Mouse (Mus musculus) lung, postnatal 25 days (tissue): Measurements from ENCODE around the gene Bcam.
"Not testable (repeated sequence)": the region's sequence is repeated elsewhere in the genome, so short reads cannot be mapped to it uniquely, and the experiment has no call there.

Experiments used
- DNase-seq: peaks from one replicate; pipeline ENCODE4 v3.0.0; 2022; ENCODE audit warnings: low spot score

Bcam gene

DNA sequence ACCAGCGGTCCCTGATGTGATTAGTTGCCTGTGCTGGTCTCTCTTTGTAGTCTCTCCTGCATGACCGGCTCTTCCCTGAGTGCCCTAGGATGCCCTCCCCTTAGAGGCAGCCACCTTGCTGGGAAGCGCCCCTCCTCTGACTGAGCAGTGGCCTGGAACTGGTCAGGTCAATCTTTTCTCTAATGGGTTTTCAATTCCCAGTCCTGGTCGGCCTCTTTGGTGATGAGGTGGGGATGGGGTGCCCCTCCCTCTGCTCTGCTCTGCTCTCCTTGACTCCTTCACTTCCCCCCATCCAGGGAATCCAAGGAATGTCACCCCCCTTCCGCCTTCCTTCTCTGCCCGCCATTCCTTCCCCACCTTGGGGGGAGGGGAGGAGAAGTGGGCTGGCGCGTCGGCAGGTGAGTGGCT is at the start of gene Bcam:
Gene Bcam, minus strand, starts transcription at position 33 of the 408 bp plus-strand sequence.
- peak; percentile 76 for DNase-seq

DNA sequence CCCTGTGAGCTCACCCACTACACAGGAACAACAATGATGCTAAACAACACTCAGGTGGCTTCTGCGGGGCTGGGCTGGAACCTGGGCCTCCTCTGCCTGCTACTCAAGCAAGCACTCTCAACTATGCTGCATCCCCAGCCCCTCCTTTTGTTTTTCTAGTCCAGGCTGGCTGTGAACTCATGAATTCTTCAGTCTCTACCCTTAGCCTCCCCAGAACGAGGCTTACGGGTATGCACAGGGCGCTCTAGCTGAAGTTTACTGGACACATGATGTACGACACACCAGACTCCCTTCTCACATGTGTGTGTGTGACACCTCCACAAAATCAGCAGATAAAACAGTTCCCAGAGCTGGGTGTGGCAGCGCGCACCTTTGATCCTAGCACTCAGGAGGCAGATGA is 48.1 kb upstream of the Bcam start:
- no peak for DNase-seq

DNA sequence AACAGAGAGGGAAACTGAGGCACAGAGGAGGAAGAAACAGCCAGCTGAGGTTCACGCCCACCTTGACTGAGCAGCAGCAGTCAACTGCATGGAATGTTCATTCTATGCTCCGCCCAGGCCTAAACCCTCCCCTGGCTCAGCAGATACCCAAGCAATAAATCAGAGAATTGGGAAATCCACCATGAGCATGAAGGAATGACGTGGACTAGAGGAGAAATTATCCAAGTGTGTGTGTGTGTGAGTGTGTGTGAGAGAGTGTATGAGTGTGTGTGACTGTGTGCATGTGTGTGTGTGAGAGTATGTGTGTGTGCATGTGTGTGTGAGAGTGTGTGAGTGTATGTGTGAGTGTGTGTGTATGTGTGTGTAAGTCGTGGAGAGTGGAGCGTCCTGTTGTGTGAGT is 47.6 kb upstream of the Bcam start:
- peak; percentile 70 for DNase-seq

DNA sequence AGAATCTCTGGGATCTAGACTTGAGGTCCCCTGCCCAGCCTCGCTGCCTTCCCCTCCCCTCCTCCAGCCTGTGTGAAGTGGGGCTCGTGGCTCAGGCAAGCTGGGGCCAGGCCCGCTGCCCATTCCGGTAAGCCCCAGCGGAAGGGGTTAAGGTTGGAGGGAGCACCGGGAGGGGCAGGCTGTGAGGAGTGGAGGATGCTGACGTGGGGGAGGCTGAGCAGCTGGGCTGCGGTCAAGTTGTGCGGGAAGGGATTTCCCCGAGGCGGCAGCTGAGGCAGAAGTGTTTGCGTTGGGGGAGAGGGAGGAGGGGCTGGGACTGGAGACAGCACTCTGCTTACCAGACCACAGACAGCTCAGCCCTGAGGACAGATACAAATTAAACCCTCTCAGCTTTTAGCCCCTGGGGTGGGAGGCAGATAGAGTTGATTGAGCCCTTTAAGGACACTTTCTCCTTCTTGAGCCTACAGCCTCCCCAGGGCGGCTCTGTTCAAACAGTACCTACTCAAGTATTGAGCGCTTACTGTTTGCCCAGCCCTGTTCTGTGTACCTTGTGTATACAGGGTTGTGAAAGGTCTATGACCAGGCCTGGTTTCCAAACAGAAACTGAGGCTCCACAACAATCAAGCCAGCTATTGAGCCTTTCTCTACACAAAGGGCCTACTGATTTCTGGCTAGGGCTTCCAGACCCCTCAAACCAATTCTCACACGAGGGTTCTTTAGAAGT is 46.7 kb upstream of the Bcam start:
- peak; percentile 93 for DNase-seq

DNA sequence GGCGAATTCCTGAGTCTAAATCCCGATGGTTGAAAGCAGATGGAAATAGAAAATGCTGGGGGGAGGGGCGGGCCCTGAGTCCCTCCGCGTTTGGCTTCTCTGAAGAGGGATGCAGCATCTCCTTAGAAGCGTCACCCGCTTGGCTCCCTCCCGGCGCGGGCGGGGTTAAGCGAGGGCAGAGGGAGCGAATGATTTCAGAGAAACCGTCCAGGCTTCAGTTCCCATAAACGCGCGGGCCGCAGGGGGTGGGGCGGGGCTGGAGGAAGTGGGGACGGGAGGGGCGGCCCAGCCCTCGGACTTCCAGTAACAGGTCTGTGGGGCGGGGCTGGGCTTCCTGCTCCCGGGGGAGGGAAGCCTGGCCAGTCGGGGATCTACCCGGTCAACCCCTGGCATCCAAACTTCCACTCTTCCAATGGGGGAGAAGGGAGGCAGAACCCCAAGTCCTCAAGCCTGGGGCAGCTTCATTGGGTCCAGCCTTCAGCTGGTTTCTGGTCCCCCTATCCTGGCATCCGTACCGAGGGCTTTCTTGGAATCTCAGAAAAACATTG is 45.5 kb upstream of the Bcam start:
- DNase-seq = peak; percentile 92

DNA sequence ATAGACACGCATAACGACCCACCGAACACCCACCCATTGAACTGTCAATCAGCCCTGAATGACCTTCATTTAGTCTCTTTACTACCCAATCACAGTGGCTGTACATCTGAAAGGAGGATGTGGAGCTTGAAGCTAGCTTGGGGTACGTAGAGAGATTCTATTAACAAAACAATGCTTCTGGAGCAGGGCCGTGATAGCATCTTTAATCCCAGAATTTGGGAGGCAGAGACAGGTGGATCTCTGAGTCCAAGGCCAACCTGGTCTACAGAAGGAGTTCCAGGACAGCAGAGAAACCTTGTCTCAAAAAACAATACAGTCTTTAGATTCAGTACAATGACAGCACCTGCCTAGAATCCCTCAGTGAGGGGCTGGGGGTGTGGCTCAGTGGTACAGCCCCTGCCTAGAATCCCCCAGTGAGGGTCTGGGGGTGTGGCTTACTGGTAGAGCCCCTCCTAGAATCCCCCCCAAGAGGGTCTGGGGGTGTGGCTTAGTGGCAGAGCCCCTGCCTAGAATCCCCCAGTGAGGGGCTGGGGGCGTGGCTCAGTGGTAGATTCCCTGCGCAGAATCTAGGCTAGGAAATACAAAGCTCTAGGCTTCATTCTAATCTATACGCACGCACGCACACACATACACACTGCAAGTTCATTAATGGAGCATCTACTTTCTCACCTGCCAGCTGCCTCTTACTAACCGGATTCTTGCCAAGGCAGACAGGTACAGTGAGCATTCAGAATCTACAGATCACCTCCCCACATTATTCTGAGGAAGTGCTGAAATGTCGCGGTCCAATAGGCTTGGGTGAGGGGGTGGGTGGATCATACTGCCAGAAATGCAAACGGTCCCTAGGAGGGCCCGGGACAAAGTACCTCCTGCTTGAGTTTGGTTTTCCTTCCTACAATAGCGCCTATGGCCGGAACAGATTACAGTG is 44.7 kb upstream of the Bcam start:
- no peak for DNase-seq

DNA sequence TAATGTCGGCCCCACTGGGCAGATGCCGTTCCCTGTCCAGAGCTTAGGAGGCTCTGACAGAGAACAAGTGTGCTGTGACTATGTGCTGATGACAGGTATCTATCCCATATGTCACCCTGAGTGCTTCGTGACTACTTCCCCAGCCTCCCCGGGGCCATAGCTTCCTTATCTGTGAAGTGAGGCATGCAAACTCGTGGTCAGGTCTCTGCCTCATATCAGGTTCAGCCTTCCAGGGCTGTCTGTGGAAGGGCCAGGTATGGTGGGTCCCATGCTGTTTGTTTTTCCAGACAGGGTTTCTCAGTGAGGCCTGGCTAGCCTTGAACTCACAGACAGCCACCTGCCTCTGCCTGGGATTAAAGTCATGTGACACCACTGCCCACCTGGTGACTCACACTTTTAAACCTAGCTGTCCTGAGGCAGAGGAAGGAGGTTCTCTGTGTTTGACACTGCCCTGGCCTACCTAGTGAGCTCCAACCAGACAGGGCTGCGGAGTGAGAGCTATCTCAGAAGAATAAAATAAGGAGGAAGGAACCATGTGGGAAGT is 42.8 kb upstream of the Bcam start:
- no peak for DNase-seq

DNA sequence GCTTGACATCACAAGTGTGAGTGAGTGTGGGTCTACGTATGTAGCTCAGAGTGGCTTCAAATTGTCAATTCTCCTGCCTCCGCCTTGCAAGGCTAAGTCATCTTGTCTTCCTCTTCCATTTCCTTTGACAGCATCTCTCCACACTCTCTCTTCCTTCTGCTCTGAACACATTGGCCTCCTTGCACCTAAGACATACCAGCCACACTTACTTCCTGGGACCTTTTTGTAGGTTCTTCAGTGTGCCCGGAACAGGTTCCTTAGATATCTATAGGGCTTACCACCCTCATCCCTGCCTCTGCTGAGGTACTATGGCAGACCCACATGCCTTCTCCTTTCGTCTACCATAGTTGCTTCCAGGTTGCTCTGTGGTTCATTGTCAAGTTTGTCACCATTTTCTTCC is 42.3 kb upstream of the Bcam start:
- DNase-seq = no peak

DNA sequence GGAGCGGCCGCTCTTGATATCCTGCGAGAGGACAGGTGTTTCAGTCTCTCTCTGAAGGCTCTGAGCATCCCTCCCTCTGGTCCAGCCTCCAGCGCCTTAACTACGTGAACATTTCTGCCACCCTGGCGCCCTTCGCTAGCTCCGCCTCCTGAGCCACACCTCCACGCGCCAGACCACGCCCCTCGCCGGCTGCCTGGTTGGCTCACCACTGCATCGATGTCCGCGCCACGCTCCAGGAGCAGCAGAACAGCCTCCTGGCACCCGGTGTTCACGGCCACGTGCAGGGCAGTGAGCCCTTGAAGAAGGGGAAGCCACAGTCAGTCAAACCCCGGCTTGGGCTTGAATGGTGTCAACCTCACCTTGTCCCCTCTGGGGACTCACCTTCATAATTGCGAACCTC is 40.3 kb upstream of the Bcam start:
- DNase-seq = no peak

DNA sequence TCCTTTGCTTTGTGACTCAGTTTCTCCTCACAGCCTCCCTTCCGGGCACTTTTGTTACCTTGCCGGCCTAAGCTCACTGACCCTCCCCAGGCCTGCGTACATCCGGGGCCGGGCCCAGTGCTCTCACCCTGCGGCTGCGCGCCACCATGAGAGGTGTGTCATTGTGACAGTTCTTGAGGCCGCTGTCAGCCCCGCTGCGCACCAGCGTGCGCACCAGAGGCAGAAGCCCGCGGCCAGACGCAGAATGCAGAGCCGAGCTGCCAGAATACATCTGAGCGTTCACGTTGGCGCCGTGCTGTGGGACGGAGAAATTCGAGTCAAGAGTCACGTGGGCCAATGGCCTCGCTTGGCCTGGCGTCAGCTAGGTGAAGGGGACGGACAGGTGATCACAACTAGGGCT is 38.6 kb upstream of the Bcam start:
- DNase-seq = no peak

DNA sequence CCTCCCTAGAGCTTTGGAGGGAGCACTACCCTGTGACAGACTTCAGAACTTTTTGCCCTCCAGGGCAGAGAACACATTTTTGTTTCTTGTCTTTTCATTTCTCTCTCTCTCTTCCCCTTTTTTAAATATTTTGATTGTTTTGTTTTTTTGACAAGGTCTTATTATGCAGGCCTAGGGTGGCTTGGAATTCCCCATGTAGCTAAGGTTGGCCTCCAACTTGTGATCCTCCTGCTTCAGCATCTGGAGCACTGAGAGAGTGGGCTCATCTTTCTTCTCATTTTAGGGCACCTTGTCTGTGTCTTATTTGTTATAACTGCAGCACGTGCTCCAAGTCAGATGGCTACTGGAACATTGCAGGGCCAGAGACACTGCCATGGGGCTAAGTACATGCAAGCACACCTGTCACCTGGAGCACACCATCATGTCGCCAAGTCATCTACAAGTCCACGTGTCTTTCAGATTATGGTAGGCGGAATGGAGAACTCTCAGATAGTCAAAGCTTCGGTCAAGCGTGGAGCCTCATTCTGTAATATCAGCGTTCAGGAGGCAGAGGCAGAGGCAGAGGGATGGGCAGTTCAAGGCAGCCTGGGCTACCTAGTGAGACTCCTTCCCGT is 35.6 kb upstream of the Bcam start:
- no peak for DNase-seq

DNA sequence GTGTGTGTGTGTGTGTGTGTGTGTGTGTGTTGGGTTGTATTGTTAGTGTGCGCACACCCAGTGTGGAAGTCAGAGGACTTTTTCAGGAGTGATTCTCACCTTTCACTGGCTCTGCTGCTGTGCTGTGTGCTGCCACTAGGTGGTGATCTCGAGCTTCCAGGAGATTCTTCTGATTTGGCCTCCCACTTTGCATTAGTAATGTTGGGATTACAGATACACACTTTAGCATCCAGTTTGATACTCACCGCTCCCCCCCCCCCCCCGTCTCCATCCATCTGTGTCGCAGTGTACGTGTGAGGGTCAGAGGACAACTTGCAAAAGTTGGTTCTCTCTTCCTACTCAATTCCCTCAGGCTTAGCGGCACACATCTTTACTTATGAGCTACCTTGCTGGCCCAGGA is 32.2 kb upstream of the Bcam start:
- peak; percentile 79 for DNase-seq

DNA sequence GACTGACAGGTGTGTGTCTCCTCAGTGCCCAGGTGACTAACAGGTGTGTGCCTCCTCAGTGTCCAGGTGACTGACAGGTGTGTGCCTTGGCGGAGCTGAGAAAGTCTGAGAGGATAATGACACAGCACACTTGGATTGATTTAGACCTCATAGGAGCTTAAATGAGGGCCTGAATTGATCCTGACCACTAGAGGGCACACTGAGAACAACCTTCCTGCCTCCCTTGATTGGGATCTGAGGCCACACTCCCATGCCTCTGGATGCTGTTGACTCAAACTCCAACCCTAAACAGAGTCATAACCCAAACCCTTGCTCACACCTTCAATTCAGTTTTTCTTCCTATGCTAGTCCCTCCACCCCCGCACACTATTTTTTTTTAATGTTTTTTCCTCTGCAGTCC is 29.9 kb upstream of the Bcam start:
- peak; percentile 79 for DNase-seq

DNA sequence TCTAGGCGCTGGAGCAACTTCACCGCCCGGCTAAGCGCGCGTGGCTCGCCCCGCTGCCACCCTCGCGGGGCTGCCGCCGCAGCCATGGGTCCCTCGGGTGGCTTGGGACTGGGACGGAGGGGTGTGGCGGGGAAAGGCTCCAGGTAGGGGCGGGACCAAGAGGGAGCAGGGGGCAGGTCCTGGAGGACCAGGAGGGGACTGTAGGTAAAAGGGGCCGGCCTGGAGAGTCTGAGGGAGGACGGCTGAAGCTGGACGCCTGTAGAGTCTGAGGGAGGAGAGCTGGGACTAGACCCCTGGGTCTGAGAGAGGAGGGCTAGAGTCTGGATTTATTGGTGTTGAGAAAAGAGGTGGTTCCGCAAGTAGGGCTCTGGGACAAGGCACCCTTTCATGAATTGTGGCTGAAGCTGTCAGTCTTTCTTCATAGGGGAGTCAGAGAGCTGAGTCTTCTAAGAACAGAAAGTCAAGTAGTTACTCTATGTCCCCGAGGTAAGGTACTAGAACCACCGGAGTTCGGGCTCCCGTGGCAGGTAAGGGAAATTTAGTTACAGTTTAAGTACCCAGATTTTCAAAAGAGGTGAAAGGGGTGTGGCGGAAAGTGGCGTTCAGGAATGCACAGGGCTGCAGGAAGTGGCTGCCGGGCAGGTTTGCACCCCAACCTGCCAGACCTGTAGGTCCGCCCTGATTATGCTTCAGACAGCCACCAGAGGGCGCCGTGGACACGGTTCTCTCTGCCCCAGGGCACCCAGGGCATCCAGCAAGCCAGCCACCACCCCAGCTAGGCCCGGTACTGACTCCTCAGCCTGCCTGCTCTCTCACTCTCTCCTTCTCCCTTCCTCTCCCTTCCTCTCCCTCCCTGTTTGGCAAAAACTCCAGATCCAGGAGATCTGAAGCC is 26.1 kb upstream of the Bcam start, which contains the start of gene Cblc:
Gene Cblc, minus strand, starts transcription at position 113 of the 892 bp plus-strand sequence.
- peak; percentile 94 for DNase-seq

DNA sequence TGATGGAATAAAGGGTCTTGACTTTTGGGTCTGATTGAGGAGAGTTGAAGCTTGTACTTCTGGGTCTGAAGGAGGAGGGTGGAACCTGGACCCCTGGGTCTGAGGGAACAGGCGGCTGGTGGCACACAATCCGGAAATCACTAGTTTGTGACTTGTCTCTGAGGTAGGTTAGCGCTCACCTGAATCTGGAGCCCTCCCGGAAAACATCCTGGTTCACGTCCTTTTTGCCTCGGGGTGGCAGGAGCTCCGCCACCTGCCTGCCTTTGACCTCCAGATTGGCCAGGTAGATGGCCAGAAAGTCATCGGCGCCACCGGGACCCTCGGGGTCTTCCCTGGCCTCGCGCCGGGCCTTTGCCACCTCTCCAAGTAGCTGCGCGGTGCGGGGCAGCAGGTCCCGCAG is 25.4 kb upstream of the Bcam start:
- DNase-seq = no peak

DNA sequence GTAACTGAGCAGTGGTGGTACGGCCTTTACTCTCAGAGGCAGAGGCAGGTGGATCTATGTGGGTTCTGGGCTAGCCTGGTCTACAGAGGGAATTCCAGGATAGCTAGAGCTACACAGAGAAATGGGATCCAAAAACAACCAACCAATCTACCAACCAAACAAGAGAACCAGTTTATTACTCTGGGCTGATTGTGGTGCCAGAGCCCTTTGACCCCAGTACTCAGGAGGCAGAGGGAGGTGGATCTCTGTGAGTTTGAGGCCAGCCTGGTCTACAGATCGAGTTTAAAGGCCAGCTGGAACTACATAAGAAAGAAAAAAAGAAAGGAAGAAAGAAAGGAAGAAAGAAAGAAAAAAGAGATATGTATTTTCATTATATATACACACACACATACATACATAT is 24.4 kb upstream of the Bcam start:
- no peak for DNase-seq

DNA sequence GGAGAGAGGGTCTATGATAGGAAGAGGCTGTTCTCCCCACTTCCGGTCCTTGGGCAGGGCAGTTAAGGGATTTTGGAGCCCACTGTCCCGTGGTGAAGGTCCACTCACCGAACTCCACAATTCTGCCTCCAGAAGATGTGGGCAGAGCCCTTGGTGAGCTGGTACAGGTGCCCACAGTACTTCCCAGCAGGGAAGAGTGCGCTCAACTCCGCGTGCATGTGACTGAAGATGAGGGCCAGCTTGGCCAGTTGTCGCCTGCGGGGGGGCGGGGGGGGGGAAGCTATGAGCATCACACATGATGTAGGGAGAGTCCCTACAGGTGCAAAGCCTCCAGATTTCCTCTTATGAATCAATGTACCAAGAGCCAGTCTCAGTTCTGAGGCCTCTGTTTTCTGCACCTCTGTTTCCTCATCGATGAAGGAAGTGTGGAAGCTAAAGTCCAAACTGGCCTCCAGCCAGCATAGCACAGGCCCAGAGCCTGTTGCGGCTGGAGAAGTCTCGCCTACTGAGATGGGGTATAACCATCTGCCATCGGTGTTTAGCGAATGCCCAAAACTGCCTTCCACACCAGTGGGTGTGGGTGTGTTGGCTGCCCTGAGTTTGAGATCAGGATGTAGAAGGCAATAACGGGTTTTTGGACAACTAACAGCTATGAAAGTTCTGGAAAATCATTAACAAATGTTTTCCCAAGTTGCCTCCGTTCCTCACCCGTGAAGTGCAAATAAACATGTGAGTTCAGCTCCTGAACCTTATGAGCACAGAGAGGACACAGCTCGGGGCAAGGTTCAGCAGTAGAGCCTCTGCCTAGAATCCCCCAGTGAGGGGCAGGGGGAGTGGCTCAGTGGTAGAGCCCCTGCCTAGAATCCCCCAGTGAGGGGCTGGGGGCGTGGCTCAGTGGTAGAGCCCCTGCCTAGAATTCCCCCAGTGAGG is 22.1 kb upstream of the Bcam start:
- DNase-seq = no peak

DNA sequence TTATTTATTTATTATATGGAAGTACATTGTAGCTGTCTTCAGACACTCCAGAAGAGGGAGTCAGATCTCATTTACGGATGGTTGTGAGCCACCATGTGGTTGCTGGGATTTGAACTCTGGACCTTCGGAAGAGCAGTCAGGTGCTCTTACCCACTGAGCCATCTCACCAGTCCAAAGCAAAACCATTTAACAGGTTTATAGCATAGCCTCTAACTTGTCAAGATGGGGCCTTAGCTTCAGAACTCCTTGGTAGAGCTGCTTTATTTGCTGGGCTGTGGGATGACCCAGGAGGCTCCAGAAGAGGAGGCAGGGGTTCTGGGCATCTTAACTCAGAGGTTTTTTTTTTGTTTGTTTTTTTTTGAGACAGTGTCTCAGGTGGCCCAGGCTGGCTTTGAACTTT is 20.7 kb upstream of the Bcam start:
- not testable (repeated sequence) for DNase-seq

DNA sequence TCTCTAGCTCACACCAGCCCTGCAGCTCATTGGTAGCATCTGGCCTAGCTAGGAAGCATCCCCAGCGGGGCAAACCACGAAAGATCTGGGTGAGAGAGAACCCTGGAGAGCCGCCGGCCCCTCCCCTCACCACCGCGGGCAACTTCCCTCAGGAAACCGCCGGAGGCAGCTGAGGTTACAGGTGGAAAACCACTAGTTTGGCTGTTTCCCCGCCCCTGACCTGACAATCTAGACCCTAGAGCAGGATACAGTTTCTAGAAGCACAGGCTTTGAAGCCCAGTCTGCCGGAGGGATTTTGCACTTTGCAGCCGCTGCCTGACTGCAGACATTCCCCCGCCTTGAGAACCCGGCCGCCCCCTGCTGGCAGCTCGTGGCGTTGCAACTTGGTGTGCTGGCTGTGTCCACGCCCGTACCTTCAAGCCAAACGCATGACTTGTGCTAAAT is 19.1 kb upstream of the Bcam start:
- peak; percentile 90 for DNase-seq

DNA sequence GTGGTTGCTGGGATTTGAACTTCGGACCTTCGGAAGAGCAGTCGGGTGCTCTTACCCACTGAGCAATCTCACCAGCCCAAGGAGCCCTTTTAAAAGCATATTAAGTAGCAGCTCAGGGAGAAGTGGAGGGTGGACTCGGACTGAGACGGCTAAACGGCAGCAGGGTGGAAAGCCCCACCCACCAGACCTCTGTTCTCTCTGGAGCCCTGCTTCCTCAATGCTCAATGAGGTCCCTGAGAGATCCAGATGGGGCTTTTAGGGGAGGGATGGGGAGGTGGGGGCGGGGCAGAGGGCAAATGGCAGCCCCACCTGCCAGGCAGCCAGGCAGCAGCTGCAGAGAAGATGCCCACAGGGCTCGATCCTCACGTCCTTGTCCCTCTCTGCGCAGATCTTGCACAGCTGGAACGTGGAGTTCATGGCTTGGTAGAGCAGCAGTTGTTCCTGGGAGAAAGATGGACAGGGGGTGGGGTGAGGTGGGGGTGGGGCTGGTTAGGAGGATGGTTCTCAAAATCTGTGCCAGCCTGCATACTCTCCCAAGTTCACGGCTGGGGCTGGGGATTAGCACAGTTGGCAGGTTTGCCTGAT is 15.2 kb upstream of the Bcam start:
- DNase-seq = no peak
